Mouse (Mus musculus): ENCODE measurements around the gene 1700018G05Rik.
"Not testable (repeated sequence)": the region's sequence is repeated elsewhere in the genome, so short reads cannot be mapped to it uniquely, and the experiment has no call there.

- not testable (repeated sequence) for TF ChIP-seq CTCF (IDR thresholded peaks at IDR 0.05; ENCODE audit: low read depth, low read length); EP300 (IDR thresholded peaks at IDR 0.05; ENCODE audit: insufficient read depth, low read depth, low read length)
Measured at GRCm38 (mm10) chrX:102926707-102927106, 1.5 kb upstream of the 1700018G05Rik start.

Measured in ES-Bruce4 (cell line).